Mouse (Mus musculus): ENCODE results near the gene Cap2.

Cap2 gene

DNA sequence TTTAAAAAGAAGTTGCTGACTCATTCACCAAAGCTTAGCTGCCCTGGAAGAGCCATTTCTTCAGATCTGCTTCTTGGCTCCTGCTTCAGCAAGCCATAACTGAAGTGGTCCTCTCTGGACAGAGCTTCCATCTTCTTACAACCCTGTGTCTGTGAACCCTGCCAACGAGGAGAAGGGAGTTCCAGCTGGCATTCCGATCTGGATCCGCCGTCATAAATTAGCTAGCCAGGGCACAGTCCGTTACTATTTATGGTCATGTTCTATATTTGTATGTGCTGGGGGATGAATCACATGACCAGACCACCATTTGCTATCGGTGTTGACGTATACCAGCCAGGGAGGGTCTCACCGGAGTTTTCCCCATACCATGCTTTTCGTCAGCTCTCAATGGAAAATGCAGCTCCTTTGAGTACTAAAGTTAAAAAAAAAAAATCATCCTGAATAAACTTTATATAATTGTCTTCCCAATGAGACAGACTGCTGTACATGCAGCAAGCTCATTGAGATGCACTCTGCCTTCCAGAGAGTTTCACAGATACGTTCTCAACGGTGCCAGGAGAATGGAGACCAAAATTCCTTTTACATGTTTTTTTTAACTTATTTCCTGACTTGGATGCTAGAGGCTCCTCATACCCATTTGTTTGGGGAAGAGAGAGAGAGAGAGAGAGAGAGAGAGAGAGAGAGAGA, 70.5 kb downstream of the Cap2 start:
- DNase-seq = peak; percentile 10

DNA sequence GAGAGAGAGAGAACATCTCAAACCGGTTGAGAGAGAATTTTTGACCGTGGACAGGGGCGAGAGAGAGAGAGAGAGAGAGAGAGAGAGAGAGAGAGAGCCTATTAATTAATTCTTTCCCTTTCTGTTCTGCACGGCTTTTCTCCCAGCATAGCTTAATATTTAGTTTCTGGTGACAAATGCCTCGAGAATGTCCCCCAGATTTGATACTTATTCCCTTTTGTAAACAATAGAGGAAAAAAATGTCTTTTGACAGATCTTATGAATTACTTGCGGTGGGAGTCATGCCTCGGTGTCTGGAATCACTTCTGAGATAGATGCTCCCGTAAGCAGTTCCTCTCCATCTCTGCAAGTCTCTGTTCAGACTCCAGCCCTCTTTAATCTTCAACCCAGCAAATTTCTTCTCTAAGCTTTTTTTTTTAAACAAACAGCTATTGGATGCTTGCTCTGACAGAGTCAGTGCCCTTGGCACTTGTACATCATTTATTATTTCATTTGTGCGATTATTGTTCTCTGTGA, 71.1 kb downstream of the Cap2 start:
- DNase-seq = no peak

DNA sequence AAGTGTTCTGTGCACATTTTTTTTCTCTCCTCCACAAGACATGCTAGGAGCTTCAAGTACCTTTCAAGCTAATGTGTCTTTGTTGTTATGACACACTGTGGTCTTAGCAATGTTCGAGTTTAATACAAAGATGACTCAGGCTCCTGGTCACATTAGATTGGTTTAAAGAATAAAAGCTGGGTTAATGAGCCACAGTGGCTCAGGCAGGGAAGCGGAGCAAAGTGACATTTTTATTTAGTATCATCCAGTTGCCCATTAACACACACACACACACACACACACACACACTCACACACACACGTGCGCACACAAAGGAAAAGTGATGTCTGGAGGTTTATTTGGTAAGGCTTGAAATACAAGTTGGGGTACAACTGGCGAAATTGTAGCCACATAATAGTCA, 72.6 kb downstream of the Cap2 start:
- no peak for DNase-seq

DNA sequence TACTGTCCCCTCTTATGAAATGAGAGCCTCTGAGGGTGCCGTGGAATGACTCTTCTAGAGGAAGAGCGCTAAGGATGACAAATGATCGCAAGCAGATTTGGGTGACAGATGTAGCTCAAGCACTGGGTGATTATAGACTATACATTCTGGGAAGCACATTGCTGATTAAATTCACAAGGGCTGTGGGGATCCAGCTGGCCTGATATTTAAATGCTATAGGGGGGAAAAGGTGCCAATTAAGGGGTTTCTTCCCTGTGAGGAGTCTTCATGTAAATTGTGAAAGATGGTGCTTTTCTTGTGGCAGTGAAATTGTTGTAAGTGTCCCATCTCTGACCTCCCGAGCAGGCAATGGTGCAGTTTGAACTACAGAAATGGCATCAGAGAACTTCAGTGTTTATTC, 73.1 kb downstream of the Cap2 start:
- DNase-seq = no peak

DNA sequence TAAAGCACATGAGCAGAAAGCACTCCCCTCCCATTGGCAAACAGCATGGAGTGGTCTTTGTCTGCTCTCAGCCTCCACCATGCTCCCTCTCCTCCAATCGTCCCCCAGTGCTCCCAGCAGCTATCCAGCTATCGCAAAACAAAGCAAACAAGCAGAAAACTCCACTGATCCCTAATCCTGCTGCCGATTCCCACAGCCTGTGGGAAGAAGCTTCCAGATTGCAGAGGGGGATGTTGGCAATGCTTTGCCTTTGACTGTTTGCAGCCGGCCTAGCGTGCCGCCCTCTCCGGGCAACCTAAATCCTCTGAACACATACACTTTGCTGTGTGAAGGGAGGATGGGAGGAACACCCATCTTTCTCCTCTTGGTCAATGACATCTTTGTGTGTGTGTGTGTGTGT, 83.2 kb downstream of the Cap2 start:
- DNase-seq = no peak

DNA sequence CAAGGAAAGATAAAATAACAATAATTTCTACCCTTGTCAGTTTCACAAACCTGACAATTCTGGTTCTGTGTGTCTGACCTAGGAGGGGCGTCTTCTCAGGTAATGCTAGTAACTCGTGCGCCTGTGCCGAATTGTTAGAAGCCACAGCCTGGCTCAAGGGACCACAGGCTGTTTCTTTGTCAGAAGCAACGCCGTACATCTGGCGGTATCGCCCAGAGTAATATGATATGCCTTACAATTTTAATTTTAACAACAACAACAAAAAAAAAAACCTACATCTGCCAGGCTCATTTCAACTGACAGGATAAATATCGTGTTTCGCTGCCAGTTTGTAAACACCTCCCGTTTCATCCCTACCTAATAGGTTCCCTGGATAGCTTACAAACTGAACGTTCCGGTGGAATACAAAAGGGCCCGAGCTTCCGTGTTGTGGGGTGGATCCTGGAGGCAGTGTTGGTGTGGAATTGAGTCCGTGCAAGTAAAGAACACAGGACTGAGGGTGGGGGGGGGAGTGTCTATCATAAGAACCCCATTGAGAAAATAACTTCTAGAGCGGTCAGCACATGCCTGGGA, 86.2 kb downstream of the Cap2 start:
- no peak for DNase-seq

DNA sequence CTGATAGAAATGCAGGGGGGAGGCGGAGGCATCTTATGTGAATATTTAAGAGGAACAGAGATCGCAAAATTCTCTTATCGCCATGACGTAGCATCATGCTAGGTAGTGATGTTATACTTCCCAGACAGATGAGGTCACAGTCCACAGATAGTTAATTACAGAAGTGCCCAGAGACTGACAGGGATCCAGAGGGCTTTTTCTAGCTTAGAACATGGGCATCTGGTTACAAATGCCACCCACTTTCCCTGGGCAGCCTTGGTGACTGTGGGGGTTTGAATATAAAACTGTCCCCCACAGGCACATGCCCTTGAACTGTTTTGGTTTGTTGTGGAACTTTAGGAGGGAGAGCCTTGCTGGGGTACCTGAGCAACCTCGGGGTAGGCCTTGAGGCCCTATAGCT, 87.0 kb downstream of the Cap2 start:
- no peak for DNase-seq

DNA sequence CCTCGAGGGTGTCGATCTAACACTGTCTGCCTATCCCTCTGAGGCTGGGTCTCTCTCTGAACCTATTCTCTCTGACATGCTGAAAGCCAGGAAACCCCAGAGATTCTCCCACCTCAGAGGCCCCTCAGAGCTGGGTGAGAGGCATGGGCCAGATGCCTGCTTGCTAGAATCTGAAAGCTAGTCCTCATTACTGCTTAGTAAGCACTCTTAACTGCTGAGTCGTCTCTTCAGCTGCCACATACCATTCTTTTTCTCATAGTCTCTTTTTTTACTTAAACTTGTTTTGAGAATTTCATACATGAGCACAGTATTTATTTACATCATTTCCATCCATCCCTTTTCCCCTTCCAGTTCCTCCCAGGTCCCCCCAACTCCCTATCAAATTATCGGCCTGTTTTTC, 89.2 kb downstream of the Cap2 start:
- DNase-seq = no peak

DNA sequence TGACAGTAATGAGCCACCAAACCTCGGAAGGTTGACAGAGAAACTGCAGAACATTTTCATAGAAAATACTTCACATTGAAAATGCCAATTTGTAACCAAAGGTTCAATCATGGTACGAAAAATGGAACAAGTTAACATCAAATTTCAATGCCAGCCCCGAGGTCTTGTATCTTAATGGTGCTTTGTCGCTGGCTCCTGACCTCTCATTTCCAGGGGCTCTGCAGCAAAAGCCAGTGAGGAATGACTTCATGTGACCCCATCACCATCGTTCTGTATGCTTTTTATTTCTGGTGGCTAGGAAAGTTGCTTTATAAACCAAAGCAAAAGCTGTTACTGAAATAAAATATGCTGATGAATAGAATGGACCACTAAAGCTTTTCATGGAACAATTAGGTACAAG, 99.0 kb downstream of the Cap2 start:
- DNase-seq = no peak

DNA sequence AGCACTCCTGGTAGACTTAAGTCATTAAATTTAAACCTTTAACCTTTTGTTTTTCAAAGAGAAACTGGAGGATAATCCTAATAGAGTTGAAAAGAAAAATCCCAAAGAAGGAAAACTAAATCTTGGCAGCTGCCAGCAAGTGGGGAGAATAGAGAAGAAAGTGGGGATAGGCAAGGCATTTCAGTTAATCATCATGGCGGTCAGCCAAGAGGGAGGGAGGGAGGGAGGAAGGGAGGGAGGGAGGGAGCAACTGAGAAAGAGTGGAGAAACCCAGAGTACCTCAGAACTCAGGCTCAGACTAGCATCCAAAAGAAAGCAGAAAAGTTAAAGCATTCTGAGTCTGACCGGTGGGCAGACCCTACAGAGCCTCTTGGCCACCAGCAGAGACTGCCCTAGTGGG, 99.7 kb downstream of the Cap2 start:
- no peak for DNase-seq

DNA sequence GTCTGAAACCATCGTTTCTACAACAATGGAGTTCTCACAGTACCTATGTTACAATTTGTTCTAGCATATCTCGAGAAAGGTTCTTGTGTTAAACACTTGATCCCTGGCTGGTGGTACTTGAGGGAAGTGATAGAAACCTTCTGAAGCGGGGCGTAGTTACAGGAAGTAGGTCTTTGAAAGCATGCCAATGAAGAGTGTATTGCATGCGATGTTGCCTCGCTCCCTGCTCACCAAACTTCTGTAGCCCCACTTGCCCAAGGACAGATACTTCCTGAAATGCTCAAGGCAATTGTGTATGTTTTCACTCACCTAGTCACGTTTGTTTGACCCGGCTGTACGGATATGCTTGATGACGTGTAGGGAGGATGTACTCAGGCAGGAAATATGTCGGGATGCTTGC, 101.0 kb downstream of the Cap2 start:
- no peak for DNase-seq

DNA sequence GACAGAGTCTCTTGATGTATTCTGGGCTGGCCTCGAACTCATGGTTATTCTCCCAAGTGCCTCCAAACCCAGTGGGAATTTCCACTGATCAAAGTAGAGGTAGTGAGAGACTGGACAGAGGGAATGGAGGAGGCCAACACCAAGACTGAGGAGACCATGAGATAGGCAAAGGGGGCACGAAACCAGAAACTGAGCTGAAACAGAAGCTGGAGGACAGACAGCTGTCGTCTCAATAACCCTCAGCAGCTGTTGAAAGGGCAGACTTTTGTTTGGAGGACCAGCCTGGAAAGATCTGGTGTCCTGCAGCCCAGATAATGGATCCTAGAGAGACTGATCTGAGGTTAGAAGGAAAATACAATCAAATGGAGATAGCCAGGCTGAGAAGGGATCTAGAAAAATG, 109.4 kb downstream of the Cap2 start:
- DNase-seq = no peak

DNA sequence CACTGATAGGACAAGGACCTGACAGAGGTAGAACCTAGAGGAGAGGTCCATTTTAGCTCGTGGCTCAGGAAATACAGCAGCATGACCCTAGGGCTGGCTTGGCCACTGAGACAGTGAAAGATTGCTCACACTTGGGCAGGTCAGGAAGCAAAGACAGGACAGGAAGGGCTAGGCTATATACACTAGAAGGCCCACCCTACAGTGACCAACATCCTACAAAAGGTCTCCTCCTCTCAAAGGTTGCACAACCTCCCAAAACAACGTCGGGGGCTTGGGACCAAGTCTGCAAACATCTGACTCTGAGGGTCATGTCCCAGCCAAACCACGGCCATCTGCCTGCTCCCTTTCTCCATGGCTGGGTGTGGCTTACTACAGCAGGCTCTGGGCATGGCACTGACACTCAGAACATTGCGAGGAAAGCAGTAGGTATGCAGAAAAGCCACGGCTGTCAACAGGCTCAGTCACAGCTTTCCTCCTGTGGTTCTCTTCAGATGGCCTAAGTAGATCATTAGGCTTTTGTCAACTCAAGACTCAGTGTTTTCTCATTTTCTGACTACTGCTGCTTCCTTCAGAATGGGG, 112.1 kb downstream of the Cap2 start:
- no peak for DNase-seq

DNA sequence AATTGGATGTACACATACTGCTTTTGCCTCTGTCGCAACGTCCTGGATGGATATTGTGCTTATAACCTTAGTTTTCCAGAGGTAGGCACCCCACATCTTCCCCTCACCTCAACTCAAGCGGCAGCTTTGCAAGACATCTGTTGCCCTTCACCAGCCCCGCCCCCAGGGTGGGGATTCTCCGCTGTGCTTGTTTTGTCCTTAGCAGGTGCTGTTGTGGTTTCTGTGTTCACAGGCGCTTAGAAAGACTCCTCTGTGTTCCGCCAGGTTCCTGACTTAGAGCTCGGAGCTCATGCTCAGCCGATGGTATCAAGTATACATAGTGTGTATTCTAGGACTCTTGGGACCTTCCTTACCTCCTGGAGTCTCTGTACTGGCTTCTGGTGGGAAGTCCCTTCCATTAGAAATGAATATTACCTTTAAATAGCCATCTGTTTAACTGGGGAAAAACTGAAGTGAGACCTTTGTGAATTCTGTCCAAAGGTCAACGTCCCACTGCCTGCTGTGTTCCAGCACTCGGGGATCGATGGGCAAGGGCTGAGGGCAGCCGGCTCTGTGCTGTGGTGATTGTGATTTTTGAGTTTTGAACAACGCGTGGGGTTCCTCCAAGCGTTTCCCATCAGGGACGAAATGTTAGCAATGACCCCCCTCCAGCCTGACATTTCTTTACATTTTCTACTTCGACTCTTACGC, 115.2 kb downstream of the Cap2 start:
- no peak for DNase-seq

DNA sequence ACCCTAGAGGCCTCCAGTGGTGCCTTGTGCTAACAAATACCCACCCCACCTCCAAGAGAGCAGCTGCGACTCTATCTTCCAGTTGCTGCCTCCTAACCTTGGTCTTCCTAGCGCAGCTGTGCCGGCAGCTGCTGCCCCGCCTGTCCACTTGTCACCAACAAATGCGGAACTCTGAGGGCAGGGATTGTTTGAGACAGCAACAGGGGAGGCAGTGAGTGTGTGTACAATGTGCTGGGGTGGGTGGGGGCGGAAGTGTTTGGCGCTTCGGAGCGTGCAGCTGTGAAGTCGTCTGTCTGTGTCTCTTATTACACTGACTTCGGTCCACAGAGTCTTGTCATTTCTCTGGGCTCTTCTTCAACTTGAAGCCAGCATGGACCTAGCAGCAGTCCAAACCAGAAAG, 118.0 kb downstream of the Cap2 start:
- DNase-seq = peak; percentile 27

DNA sequence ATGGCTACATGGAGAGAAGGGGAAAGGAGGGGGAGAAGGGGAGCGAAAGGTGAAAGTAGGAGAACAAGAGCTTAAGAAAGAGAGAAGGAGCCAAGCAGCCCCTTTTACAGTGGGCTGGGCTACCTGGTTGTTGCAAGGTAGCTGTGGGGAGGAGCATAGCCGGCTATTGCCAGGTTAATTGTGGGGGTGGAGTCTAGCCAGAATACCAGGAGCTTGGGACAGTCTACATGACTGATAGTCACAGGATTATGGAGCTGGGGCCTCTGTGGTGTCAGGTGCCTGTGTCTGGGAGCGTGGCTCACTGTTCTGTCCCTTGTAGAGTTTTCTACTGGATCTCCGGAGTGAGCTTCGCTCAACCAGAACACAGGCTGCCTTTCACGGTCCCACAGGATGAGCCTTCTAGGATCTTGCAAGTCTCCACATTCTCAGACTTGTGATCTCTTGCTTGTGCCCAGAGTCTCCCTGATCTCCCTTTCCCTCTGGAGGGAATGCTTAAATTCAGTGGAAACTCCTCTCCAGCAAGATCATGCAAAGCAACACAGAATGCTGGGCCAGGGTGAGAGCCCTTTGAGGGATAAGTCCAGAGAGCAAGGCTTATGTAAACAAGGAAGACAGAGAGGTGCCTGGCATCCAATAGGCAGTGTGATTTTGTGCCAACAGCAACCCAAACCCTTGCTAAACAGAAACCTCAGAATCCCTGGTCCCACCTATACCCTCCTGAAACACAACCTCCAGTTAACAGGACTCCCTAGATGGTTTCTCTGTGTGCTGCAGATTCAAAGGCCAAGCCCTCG, 119.5 kb downstream of the Cap2 start:
- no peak for DNase-seq

DNA sequence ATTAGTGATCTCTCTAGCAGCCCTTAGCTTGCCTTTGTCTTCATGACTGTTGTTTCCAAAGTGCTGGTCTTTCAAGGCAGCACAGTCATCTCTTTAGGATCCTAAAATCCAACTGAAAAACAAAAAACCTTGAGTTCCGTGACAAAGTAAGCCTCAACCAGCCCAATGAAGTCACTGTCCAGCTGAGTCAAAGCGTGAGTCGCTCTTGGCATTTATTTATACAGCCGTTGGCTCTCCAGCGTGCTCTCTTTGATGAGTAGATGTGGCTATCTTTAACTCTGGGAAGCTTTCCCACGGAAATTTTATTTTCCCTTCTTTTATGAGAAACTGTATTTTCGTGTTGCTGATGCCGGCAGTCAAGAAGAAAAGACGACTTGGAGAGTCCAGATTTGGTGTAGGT, 125.0 kb downstream of the Cap2 start:
- no peak for DNase-seq

DNA sequence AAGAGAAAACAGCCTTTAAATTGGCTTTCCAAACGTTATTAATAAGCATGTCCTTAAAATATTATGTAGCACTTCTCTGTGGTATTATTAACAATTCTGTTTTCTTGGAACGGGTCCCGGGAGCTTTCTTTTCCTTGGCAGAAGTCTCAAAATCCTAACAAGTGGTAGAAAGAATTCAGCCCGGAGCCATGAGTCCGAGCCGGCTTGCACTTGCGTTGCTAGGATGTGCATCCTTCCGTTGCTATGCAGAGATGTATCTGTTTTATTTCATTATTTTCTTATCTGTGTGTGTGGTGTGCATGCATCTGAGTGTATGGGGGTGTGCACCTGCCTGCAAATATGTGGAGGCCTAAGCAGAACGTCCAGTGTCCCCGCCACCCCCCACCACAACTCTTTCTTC, 126.2 kb downstream of the Cap2 start:
- DNase-seq = peak; percentile 68

DNA sequence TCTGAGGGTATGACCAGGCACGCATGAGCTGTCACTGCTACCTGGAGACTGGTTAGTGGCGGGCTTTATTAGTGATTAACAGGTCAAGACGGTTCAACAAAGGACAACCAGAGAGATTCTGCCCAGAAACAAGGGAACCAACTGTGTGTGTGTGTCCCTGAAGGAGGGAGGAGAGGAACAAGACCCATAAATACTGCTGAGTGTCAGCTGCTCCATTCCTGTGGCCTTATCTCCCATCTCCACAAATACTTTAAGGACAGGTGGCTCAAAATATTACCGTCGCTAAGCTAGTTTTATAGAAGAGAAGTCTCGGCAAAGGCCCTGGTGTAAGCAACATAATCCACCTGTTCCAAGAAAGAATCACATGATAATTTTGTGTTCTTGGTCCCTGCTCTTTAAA, 127.7 kb downstream of the Cap2 start:
- no peak for DNase-seq

DNA sequence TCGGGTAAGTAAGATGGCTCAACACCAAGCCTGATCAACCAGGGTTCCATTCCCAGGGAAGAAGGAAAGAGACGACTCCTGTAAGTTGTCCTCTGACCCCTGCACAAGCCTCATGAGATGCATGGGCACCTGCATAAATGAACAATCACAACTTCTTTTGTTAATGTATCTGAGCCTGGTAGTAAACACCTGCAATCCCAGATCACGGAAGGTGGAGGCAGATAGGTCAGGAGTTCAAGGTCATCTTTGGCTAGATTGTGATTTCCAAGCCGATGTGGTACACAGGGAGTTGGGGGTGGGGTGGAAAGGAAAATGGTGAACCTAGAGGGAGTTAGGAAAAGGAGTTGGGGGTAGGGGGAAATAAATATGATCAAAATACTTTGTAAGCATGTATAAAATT, 131.1 kb downstream of the Cap2 start:
- no peak for DNase-seq

DNA sequence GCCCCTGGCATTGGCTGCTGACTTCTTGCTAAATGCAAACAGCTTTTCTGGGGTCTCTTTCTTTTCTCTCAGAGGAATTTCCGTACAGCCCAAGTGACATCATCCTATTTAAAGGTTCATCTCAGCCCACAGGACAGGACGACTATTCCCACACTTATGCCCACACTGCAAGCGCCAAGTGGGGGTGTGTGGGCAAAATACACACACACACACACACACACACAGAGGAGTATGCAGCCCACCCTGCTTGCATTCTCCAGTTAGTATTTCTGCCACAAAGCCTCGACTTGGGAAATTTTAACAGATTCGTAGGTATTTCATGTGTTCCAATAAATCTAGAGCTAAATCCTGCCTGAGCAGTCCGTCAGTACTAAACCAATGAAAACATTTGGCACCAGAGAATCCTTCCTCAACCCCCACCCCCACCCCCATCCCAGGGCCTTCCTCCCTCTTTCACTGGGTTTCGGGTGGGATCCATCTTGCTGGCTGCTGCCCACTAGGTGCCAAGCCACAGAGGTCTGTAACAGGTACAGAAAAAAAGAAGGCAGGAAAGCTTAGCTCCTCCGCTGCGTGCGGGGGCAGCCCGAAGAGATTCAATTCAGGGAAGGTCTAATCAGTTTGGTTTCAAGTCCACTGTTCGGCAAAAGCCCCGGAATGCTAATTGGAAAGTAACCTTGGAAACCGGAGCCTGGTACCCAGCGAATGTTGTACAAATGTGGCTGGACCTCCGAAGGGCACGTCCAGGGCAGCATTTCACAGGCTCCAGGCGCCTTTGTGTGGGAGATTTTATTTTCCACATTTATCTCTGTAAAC, 131.9 kb downstream of the Cap2 start:
- no peak for DNase-seq

DNA sequence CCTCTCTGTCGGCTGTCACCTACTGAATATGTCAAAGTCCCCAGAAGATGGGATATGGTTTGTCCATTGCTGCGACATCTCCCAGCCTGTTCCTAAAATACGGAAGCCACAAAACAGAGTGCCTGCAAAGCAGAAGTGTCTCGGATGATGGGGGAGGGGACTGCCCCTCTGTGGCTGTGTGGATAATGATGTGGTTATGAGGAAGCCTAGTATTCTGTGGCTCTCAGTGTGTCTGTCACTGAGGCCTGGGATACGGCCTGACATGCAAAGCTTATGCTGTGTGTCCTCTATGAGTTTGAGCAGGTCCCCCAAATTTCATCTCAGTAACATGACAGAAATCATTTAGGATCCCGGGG, 132.5 kb downstream of the Cap2 start:
- no peak for DNase-seq
